Mouse (Mus musculus): Measurements from ENCODE around the gene Zan. TPM values are rescaled to one million over a fixed set of nuclear protein-coding genes. Genes with fewer than 3 reads are reported as not detected.
A peak's percentile ranks its signal among the peaks of the same experiment; 100 is the strongest.

The Zan gene
- total and polyA plus RNA-seq, 3 experiments, result 0.15 TPM; not detected in 2

DNA sequence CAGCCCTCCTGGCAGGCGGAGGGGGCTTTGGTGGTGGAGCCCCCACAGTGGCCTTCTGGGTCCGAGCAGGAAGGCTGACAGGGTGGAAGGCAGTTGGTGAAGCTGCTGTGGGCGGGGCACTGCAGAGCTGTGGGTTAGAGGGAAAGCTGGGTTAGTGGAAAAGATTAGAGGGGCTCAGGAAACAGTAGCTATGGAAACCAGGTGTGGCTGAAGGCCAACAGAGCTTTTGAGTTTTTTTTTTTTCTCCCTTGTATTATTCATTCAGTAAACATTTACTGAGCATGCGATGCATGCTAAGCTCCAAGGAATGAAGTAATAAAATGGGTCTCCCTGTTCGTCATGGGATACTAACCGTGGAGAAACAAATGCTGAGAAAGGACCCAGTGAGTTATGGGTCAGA, 51.2 kb downstream of the Zan start:
- no peak overlapping the region for H3K27ac ChIP-seq (ENCODE audit: control insufficient read depth, low read depth, low read length)

DNA sequence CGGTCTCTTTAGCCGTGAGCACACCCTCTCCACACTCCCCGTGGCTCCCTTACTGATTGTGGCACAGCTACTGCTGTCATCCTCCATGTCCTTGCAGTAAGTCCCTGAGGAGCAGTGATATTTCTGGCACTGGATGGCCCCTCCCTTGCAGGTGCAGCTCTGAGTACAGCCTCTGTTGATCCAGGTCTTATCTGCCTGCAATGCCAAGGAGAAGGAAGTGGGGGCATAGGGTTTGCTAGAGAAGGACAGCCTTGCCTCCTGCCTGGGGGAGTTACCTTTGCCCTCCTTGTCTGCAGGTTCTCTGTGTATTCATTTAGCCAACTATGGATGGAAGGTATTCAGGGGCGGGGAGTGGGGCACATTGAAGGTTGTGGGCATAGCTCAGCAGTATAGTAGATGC, 57.0 kb downstream of the Zan start:
- Histone ChIP-seq H3K9me3 (replicated peaks; ENCODE audit: insufficient read depth, low read length) (no peaks in the 10 kb centered on the region), H3K4me1 (ENCODE audit: control insufficient read depth in 1 of 2, insufficient read depth in 2 of 2, low read length in 2 of 2) (no peaks in the 10 kb centered on the region), H3K36me3 (ENCODE audit: control insufficient read depth in 1 of 2, insufficient read depth in 2 of 2, low read length in 2 of 2) (no peaks in the 10 kb centered on the region), H3K27me3 (ENCODE audit: control insufficient read depth in 1 of 2, insufficient read depth in 2 of 2, low read length in 2 of 2) (peaks cover 0 to 5% of the 10 kb centered on the region in 2 experiments; a peak in 3 of 4 replicates), H3K9ac (ENCODE audit: control insufficient read depth, low read depth, low read length, poor library complexity, severe bottlenecking) (no peak overlapping the region), H3K4me3 (ENCODE audit: control insufficient read depth in 1 of 2, insufficient read depth in 1 of 2, low read depth in 2 of 2, low read length in 2 of 2) (no peak overlapping the region), H3K79me2 (ENCODE audit: control insufficient read depth, insufficient read depth, low read length, poor library complexity) (no peaks in the 10 kb centered on the region), H3K27ac (ENCODE audit: control insufficient read depth, low read depth, low read length) (no peak overlapping the region)
- DNase-seq (ENCODE audit: low read depth, low spot score), result no peak
- TF ChIP-seq SIN3A (IDR thresholded peaks at IDR 0.05; ENCODE audit: low read length), result no peak
- no peak for TF ChIP-seq ETS1 (IDR thresholded peaks at IDR 0.05; ENCODE audit: low read depth, low read length)
- no peak for TF ChIP-seq TCF12 (IDR thresholded peaks at IDR 0.05; ENCODE audit: low read depth, low read length)
- TF ChIP-seq MAFK (IDR thresholded peaks at IDR 0.05; ENCODE audit: borderline replicate concordance, low read depth, low read length), result no peak
- TF ChIP-seq POLR2AphosphoS5 (IDR thresholded peaks at IDR 0.05; ENCODE audit: borderline replicate concordance, low read depth, low read length), result no peak
- no peak for TF ChIP-seq HCFC1 (IDR thresholded peaks at IDR 0.05; ENCODE audit: low read depth, low read length)
- no peak for TF ChIP-seq JUND (IDR thresholded peaks at IDR 0.05; ENCODE audit: low read depth, low read length)
- TF ChIP-seq CHD1 (IDR thresholded peaks at IDR 0.05; ENCODE audit: low read depth, low read length), result no peak
- no peak for TF ChIP-seq KAT2A (conservative IDR thresholded peaks at IDR 0.05; ENCODE audit: low read depth, low read length)
- no peak for TF ChIP-seq ZNF384 (IDR thresholded peaks at IDR 0.05; ENCODE audit: low read depth, low read length)
- no peak for TF ChIP-seq EP300 (IDR thresholded peaks at IDR 0.05; ENCODE audit: low read depth in 1 of 2, low read length in 2 of 2)
- TF ChIP-seq USF1 (IDR thresholded peaks at IDR 0.05; ENCODE audit: low read depth, low read length), result no peak
- TF ChIP-seq MEF2A (IDR thresholded peaks at IDR 0.05; ENCODE audit: extremely low read depth, insufficient replicate concordance, low read depth, low read length, poor library complexity, severe bottlenecking), result no peak
- no peak for TF ChIP-seq POLR2A (IDR thresholded peaks at IDR 0.05; ENCODE audit: control insufficient read depth in 1 of 2, insufficient read depth in 1 of 2, low read depth in 1 of 2, low read length in 2 of 2, poor library complexity in 1 of 2)

More for the DNA sequence above, 51.2 kb downstream of the Zan start:
- TF ChIP-seq ZNF384 (IDR thresholded peaks at IDR 0.05; ENCODE audit: low read depth, low read length) (0 out of 2 replicates have a peak, but pooled peaks have one; percentile 18), USF1 (IDR thresholded peaks at IDR 0.05; ENCODE audit: low read depth, low read length) (no peak), ELF1 (IDR thresholded peaks at IDR 0.05; ENCODE audit: low read depth, low read length) (no peak)
- Histone ChIP-seq H3K9ac (ENCODE audit: control insufficient read depth, low read depth, low read length, poor library complexity, severe bottlenecking) (no peak overlapping the region), H3K9me3 (replicated peaks; ENCODE audit: insufficient read depth, low read length) (no peaks in the 10 kb centered on the region), H3K4me1 (ENCODE audit: control insufficient read depth in 1 of 2, insufficient read depth in 2 of 2, low read length in 2 of 2) (peaks cover 0 to 4% of the 10 kb centered on the region in 2 experiments; a peak in 2 of 4 replicates), H3K36me3 (ENCODE audit: control insufficient read depth in 1 of 2, insufficient read depth in 2 of 2, low read length in 2 of 2) (peaks cover 0 to 4% of the 10 kb centered on the region in 2 experiments; a peak in 2 of 4 replicates), H3K4me3 (ENCODE audit: control insufficient read depth in 1 of 2, insufficient read depth in 1 of 2, low read depth in 2 of 2, low read length in 2 of 2) (no peak overlapping the region), H3K79me2 (ENCODE audit: control insufficient read depth, insufficient read depth, low read length, poor library complexity) (no peaks in the 10 kb centered on the region), H3K27me3 (ENCODE audit: control insufficient read depth in 1 of 2, insufficient read depth in 2 of 2, low read length in 2 of 2) (peaks cover 3 to 14% of the 10 kb centered on the region in 2 experiments)
- DNase-seq (ENCODE audit: low read depth, low spot score), result peak; percentile 24
